Mouse (Mus musculus): ENCODE data around the gene Ganc. TPM values are rescaled to one million over a fixed set of nuclear protein-coding genes. Genes with fewer than 3 reads are reported as not detected.

The Ganc gene
- polyA plus RNA-seq, 1 experiment = 26.9 TPM

GRCm38 (mm10) chr2:120476277-120477087 is 72.8 kb downstream of the Ganc start:
- 83% methylated on average over 13 of the region's 13 CpGs for WGBS
- no peak for DNase-seq
- H3K27ac ChIP-seq (ENCODE audit: insufficient read depth, low read depth, low read length) = no peak overlapping the region
- H3K27me3 ChIP-seq (replicated peaks; ENCODE audit: control insufficient read depth, insufficient read depth, low read length) = no peaks in the 10 kb centered on the region
- H3K36me3 ChIP-seq (ENCODE audit: control insufficient read depth, insufficient read depth, low read length) = no peaks in the 10 kb centered on the region
- H3K4me3 ChIP-seq (ENCODE audit: insufficient read depth, low read depth, low read length) = no peak overlapping the region
- no peak for TF ChIP-seq CTCF (conservative IDR thresholded peaks at IDR 0.05; ENCODE audit: insufficient read depth, insufficient read length, low read depth, low read length)
- no peaks in the 10 kb centered on the region for H3K4me1 ChIP-seq (ENCODE audit: control insufficient read depth, insufficient read depth, low read length)

GRCm38 (mm10) chr2:120478600-120478999 is 74.9 kb downstream of the Ganc start:
- no peaks in the 10 kb centered on the region for H3K36me3 ChIP-seq (ENCODE audit: control insufficient read depth, insufficient read depth, low read length)
- 44% methylated on average over 3 of the region's 3 CpGs for WGBS
- no peak for TF ChIP-seq POLR2A (IDR thresholded peaks at IDR 0.05; ENCODE audit: low read depth, low read length)
- peak; percentile 83 for TF ChIP-seq CTCF (conservative IDR thresholded peaks at IDR 0.05; ENCODE audit: insufficient read depth, insufficient read length, low read depth, low read length)
- DNase-seq = peak; percentile 85
- no peak overlapping the region for H3K4me3 ChIP-seq (ENCODE audit: insufficient read depth, low read depth, low read length)
- H3K4me1 ChIP-seq (ENCODE audit: control insufficient read depth, insufficient read depth, low read length) = no peaks in the 10 kb centered on the region
- H3K27ac ChIP-seq (ENCODE audit: insufficient read depth, low read depth, low read length) = no peak overlapping the region
- H3K27me3 ChIP-seq (replicated peaks; ENCODE audit: control insufficient read depth, insufficient read depth, low read length) = no peaks in the 10 kb centered on the region

- no peak overlapping the region for H3K27ac ChIP-seq (ENCODE audit: insufficient read depth, low read depth, low read length)
- WGBS = 62% methylated on average over 8 of the region's 8 CpGs
- H3K36me3 ChIP-seq (ENCODE audit: control insufficient read depth, insufficient read depth, low read length) = no peaks in the 10 kb centered on the region
- no peak overlapping the region for H3K4me3 ChIP-seq (ENCODE audit: insufficient read depth, low read depth, low read length)
- no peak for DNase-seq
- H3K4me1 ChIP-seq (ENCODE audit: control insufficient read depth, insufficient read depth, low read length) = 0 out of 2 replicates have a peak, but pooled peaks cover 3% of the 10 kb centered on the region
- TF ChIP-seq CTCF (conservative IDR thresholded peaks at IDR 0.05; ENCODE audit: insufficient read depth, insufficient read length, low read depth, low read length) (no peak), POLR2A (IDR thresholded peaks at IDR 0.05; ENCODE audit: low read depth, low read length) (no peak)
- no peaks in the 10 kb centered on the region for H3K27me3 ChIP-seq (replicated peaks; ENCODE audit: control insufficient read depth, insufficient read depth, low read length)
Measured at GRCm38 (mm10) chr2:120481921-120482320, 78.2 kb downstream of the Ganc start.

- Histone ChIP-seq H3K27me3 (replicated peaks; ENCODE audit: control insufficient read depth, insufficient read depth, low read length) (no peaks in the 10 kb centered on the region), H3K27ac (ENCODE audit: insufficient read depth, low read depth, low read length) (0 out of 2 replicates have a peak overlapping the region, but pooled peaks have one; percentile 27), H3K4me1 (ENCODE audit: control insufficient read depth, insufficient read depth, low read length) (0 out of 2 replicates have a peak, but pooled peaks cover 3% of the 10 kb centered on the region), H3K4me3 (ENCODE audit: insufficient read depth, low read depth, low read length) (no peak overlapping the region), H3K36me3 (ENCODE audit: control insufficient read depth, insufficient read depth, low read length) (no peaks in the 10 kb centered on the region)
- TF ChIP-seq POLR2A (IDR thresholded peaks at IDR 0.05; ENCODE audit: low read depth, low read length) = no peak
- TF ChIP-seq CTCF (conservative IDR thresholded peaks at IDR 0.05; ENCODE audit: insufficient read depth, insufficient read length, low read depth, low read length) = no peak
- WGBS = 37% methylated on average over 8 of the region's 8 CpGs
- peak; percentile 53 for DNase-seq
Measured at GRCm38 (mm10) chr2:120482506-120483389, 79.1 kb downstream of the Ganc start.

GRCm38 (mm10) chr2:120484241-120484640 is 80.5 kb downstream of the Ganc start:
- WGBS = 84% methylated on average over 3 of the region's 3 CpGs
- no peak for DNase-seq
- TF ChIP-seq POLR2A (IDR thresholded peaks at IDR 0.05; ENCODE audit: low read depth, low read length) (no peak), CTCF (conservative IDR thresholded peaks at IDR 0.05; ENCODE audit: insufficient read depth, insufficient read length, low read depth, low read length) (no peak)
- no peak overlapping the region for H3K4me3 ChIP-seq (ENCODE audit: insufficient read depth, low read depth, low read length)
- no peaks in the 10 kb centered on the region for H3K27me3 ChIP-seq (replicated peaks; ENCODE audit: control insufficient read depth, insufficient read depth, low read length)
- 0 out of 2 replicates have a peak, but pooled peaks cover 3% of the 10 kb centered on the region for H3K4me1 ChIP-seq (ENCODE audit: control insufficient read depth, insufficient read depth, low read length)
- H3K27ac ChIP-seq (ENCODE audit: insufficient read depth, low read depth, low read length) = no peak overlapping the region
- H3K36me3 ChIP-seq (ENCODE audit: control insufficient read depth, insufficient read depth, low read length) = no peaks in the 10 kb centered on the region

- no peak overlapping the region for H3K4me3 ChIP-seq (ENCODE audit: insufficient read depth, low read depth, low read length)
- WGBS = 34% methylated on average over 4 of the region's 4 CpGs
- no peak for DNase-seq
- H3K27me3 ChIP-seq (replicated peaks; ENCODE audit: control insufficient read depth, insufficient read depth, low read length) = no peaks in the 10 kb centered on the region
- no peak overlapping the region for H3K27ac ChIP-seq (ENCODE audit: insufficient read depth, low read depth, low read length)
- TF ChIP-seq POLR2A (IDR thresholded peaks at IDR 0.05; ENCODE audit: low read depth, low read length) (no peak), CTCF (conservative IDR thresholded peaks at IDR 0.05; ENCODE audit: insufficient read depth, insufficient read length, low read depth, low read length) (no peak)
- no peaks in the 10 kb centered on the region for H3K36me3 ChIP-seq (ENCODE audit: control insufficient read depth, insufficient read depth, low read length)
- H3K4me1 ChIP-seq (ENCODE audit: control insufficient read depth, insufficient read depth, low read length) = no peaks in the 10 kb centered on the region
Measured at GRCm38 (mm10) chr2:120493254-120493653, 89.6 kb downstream of the Ganc start.

- Histone ChIP-seq H3K27me3 (replicated peaks; ENCODE audit: control insufficient read depth, insufficient read depth, low read length) (no peaks in the 10 kb centered on the region), H3K36me3 (ENCODE audit: control insufficient read depth, insufficient read depth, low read length) (no peaks in the 10 kb centered on the region), H3K4me3 (ENCODE audit: insufficient read depth, low read depth, low read length) (no peak overlapping the region), H3K4me1 (ENCODE audit: control insufficient read depth, insufficient read depth, low read length) (no peaks in the 10 kb centered on the region), H3K27ac (ENCODE audit: insufficient read depth, low read depth, low read length) (no peak overlapping the region)
- WGBS = 66% methylated on average over 3 of the region's 3 CpGs
- TF ChIP-seq POLR2A (IDR thresholded peaks at IDR 0.05; ENCODE audit: low read depth, low read length) (no peak), CTCF (conservative IDR thresholded peaks at IDR 0.05; ENCODE audit: insufficient read depth, insufficient read length, low read depth, low read length) (no peak)
- DNase-seq = no peak
Measured at GRCm38 (mm10) chr2:120496511-120496910, 92.8 kb downstream of the Ganc start.
